Mouse (Mus musculus) urinary bladder, postnatal 10 days (tissue): ENCODE data around the gene Ssbp3.

ENCODE experiments used
- DNase-seq: peaks from one replicate; pipeline ENCODE4 v3.0.0; 2022; ENCODE audit warnings: low spot score

The Ssbp3 gene

DNA sequence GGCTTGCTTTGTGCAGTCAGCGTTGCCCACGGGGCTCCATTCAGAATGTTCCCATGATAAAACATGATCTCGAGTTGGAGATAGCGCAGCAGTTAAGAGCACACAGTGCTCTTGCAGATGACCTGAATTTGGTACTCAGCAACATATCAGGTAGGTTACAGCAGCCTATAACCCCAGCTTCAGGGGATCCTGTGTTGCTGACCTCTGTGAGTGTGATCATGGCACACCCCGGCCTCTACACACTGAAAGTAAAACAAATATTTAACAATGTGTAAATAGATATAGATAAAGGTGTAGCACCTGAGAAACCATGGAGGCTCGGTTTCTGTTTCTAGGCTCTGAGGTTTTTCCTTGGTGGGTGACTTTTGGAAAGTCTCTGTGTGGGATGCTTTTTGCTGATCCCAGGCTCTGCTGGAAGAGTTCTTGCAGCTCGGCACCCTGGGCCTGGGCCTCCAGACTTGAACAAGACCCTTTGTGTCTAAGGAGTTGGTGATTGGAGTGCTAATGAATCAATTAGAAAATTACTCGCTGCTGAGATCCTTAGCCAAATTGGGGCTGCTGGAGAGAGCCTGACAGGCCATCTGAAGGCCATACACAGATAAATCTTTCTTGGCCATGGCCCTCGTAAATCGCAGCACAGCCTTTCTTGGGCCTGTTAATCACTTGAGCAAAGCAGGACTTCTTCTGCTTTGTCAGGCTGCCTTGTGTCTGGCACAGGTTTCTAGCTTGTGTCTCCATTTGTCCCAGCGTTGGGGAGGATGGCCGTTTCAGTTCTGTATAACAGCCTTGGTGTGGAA, 49.2 kb downstream of the Ssbp3 start:
- no peak for DNase-seq

GRCm38 (mm10) chr4:106960476-106960875, 50.0 kb downstream of the Ssbp3 start:
- DNase-seq, result no peak

DNA sequence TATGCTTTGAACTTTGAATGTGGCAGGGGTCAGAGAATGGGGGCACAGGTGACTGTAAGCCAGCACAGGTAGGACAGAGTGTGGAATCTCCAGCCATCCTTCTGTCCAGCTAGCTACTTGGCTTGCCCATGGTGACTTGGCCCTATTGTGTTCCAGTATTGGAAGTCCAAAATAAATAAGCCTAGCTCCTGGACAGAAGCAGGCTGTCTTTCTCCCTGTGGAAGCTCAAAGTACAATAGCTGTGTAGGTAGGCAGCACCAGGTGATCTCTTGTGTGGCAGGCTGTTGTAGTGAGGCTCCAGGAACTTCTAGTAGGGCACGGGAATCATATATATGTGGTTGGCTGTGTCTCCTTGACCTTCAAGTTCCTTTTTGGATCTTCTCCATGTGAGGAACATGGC, 50.8 kb downstream of the Ssbp3 start:
- no peak for DNase-seq

DNA sequence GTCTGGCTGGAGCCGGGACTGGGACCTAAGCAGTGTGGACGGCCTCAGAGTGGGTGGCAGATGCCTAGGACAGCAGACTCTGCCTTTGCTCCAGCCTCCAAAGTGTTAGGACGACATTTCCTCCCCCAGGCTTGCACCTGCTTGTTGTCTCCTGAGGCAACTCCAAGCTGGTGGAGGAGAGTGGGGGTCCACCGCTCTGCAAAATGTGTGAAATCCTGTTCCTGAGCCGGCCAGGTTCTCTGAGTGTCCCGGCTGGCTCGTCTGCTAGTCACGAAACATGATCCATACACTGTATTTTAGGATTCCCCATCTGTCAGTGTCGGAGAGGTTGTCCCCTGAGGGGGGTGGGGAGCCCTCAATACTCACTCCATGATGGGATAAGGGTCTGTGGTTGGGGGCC, 53.9 kb downstream of the Ssbp3 start:
- no peak for DNase-seq

DNA sequence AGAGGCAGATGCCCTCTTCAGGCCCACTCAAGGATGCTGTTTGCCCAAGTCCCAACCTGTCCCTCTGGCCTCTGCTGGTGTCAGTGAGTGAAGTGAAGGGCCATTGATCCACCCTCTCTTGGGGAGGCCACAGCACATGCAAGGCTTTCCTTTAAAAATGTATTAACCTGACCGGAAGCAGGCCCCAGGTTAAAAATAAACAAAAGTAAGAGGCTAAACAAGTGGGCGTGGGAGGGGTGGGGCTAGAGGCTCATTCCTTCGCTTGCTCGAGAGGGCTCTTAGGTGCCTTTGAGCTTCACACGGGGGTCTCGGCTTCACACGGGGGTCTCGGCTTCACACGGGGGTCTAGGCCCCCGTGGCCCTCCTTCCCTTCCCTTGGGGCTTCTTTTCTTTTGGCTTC, 54.5 kb downstream of the Ssbp3 start:
- DNase-seq, result no peak

- no peak for DNase-seq
Observed at GRCm38 (mm10) chr4:106966443-106966842, 55.9 kb downstream of the Ssbp3 start.

GRCm38 (mm10) chr4:106968910-106969309, 58.4 kb downstream of the Ssbp3 start:
- DNase-seq, result no peak

DNA sequence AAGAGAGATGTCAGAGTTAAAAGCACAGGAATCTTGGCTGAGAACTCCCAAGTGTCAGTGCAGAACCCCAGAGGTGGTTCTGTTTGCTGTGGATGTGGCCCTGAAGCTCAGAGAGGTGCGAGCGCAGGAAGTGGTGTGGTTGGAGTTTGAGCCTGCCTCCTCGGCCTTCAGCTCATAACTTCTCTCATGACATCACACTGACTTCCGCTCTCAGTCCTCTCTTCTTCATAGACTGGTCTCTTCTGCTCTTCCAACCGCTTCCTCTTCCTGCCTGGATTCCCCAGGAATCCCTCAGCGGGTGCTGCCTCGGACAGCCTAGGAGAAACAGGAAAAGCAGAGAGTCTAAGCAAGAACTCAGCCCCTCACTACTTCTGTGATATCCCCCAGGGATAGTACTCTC, 60.3 kb downstream of the Ssbp3 start:
- no peak for DNase-seq

- no peak for DNase-seq
Observed at GRCm38 (mm10) chr4:106972061-106972460, 61.6 kb downstream of the Ssbp3 start.

DNA sequence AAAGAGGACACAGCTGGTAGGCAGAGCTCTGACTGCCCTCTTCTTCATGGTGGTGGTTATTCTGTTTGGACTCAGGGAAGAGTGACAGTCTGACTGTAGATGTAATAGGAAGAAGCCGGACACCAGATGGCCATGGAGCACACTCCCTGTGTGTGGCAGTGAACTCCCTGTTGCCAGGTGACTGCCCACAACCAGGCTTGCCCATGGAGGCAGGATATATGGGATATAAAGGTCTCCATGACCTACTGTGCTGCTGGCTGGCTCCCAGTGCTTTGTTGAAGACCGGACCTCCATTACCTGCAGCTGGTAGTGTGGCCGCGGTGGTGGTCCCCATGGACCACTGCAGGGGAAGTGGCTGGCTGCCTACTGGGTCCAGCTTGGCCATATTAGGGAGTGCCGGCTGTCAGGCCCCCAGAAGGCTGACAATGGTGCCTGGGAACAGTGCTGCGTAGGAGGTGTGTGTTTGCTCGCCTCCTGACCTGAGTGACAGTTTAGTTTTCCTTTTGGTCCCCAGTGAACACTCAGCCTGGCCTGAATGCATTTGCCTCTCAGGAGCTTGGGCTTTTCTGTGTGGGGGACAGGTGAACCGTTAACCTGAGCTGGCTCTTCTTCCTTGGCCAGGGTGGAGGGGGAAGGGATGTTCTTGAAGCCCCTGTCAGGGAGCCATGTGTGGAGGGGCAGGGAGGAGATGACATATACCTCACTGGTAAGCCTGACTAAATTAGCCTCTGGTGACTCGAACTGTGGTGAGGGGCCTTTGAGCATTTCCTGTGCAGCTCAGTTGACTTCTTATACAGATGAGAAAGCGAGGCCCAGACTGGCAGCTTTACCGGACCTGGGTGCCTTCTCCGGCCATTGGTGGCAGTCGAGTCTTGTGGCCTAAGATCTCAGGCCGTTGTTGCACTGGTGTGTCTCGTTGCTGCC, 62.2 kb downstream of the Ssbp3 start:
- no peak for DNase-seq

DNA sequence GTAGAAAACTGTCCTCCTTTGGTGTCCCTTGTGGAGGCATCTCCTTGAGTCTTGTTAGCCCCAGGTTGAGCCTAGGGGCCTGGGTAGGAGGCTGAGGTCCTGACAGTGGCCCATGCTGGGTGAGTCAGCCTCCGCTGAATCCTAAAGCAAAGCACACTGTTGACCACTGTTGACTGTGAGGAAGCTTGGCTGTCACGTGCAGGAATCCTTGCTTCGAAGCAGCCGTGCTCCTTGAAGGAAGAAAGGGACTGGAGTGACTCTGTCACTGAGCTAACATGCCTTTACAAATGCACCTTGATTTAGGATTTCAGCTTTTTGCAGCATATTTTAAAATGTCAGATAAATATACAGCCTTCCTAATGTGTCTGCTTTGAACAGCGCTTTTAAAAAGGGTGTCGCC, 64.8 kb downstream of the Ssbp3 start:
- no peak for DNase-seq

- DNase-seq, result no peak
Observed at GRCm38 (mm10) chr4:106975890-106976289, 65.4 kb downstream of the Ssbp3 start.

DNA sequence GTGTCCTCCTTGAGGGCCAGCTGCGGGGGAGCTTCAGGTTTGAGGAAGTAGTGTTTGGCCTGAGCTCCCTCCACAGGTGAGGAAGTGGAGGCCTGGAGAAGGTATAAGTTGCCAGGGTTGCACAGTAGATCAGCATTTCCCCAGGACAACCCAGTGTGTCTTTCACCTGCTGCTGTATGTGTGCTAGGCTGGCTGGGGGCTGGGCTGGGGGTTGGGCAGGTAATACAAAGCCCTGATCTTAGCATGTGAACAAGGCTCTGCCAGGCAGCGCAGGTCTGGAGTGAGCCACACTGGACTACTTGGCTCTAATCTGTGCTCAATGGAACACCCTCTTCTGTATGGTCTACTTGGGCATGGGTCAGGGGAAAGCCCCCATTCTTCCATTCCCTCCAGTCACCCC, 66.1 kb downstream of the Ssbp3 start:
- no peak for DNase-seq

- DNase-seq, result no peak
Observed at GRCm38 (mm10) chr4:106977218-106977651, 66.7 kb downstream of the Ssbp3 start.

GRCm38 (mm10) chr4:106978376-106978775, 67.9 kb downstream of the Ssbp3 start:
- DNase-seq, result no peak

GRCm38 (mm10) chr4:106980669-106981068, 70.2 kb downstream of the Ssbp3 start:
- DNase-seq, result no peak

DNA sequence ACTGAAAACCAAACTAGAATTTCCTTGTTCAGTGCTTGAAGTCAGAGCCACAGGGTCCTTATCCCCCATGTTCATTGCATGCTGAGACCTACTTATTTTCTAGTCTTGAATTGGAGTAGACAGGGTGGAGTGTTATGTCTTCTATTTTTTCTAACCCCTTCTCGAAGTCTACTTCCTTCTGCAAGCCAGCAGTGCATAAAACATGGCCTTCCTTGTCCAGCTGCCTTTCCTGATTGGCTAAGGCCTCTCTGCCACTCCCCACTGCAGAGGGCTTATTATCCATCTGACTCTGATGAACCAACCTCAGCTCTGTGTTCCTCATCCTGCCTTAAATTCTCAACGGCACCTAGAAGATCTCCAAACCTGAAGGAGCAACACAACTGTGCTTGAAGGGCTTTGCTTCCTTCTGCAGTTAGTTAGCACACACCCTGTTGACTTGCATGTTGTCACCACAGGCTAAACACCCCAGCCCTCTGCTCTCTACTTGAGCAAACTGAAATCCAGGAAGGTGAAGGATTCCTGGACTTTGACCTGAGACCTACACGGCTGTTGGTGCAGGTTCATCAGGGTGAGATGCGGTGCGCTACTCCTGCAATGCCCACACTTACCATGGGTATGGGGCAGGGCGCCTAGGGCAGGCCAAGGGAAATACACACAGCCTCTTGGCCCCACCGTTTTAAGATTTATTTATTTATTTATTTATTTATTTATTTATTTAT, 71.0 kb downstream of the Ssbp3 start:
- no peak for DNase-seq

- no peak for DNase-seq
Observed at GRCm38 (mm10) chr4:106982344-106983121, 72.0 kb downstream of the Ssbp3 start.

DNA sequence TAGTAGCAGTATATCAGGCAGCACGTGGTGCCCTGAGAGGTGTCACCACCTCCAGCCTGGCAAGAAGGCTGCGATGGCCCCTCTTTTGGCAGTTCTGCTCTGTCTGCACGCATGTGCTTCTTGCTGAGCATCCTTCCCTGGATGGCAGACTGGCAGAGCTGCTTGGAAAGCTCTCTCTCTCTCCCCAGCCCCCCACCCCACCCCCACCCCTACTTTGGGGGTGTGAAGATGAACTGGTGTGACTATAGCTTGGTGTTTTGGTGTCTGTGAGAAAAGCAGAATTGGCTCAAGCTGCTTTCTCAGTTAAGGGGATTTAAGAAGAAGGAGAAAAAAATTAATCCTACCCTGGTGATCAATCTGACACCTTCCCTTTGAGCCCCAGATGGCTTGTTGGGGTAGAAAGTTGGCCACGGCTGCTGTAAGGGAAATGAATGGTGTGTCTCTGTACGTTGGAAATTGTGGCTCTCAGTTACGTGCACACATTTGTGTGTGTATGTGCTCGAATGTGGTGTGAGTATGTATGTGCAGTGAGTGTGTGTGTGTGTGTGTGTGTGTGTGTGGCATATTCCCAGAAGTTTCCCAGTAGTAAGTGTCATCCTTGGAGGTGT, 73.5 kb downstream of the Ssbp3 start:
- no peak for DNase-seq

- DNase-seq, result no peak
Observed at GRCm38 (mm10) chr4:106985289-106985688, 74.8 kb downstream of the Ssbp3 start.
